Mouse (Mus musculus) left cerebral cortex, postnatal 10 days (tissue): ENCODE measurements around the gene Ogfod1. TPM values are rescaled to one million over a fixed set of nuclear protein-coding genes. Genes with fewer than 3 reads are reported as not detected.

Experiments
- DNase-seq, 2 experiments: peaks; one replicate each; pipeline ENCODE4 v3.0.0; 2021 to 2022; ENCODE audit warnings: low spot score in 2 of 2, mixed read lengths in 1 of 2; ENCODE audit errors: extremely low spot score in 1 of 2
- intact Hi-C: fragments of 180-260 bp; cut with DNase I; formaldehyde crosslinking; loops from one replicate; pipeline ENCODE4 v1.15.1; 2025
- total RNA-seq, 2 experiments: library from RNA; stranded (reverse); gene quantifications; 2 replicates each; pipeline ENCODE4 v1.2.3; 2021

The Ogfod1 gene
- total RNA-seq, 2 experiments from 2014 or later, result 36.7 to 38.1 TPM

DNA sequence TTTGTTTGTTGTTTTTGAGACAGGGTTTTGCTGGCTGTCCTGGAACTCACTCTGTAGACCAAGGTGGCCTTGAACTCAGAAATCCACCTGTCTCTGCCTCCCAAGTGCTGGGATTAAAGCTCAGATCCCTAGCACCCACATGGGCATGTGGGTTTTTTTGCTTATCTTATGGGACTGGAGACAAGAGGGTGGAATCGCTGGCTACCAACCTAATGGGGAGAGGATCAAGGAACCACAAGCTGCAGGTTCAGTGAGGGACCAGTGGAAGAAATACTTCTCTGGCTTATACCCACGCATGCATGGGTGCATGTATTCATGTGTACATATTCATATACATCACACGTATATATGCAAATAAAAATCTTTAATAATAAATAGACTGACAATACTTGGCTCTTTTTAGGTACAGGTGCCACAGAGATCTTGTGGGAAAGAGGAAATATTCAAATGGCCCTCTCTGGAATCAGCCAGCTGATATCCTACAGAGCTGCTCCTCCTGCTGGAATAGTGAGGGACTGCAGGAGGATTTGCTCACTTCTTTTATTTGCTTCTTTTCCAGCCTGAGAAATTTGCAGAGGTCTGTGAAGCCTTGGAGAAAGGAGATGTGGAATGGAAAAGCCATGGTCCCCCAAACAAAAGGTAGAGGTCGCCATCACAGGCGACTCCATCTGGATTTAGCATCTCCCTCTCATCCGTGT is 20.3 kb downstream of the Ogfod1 start:
- DNase-seq, result peak; percentile 36 to 57
- intact Hi-C loops, result no loop called here

DNA sequence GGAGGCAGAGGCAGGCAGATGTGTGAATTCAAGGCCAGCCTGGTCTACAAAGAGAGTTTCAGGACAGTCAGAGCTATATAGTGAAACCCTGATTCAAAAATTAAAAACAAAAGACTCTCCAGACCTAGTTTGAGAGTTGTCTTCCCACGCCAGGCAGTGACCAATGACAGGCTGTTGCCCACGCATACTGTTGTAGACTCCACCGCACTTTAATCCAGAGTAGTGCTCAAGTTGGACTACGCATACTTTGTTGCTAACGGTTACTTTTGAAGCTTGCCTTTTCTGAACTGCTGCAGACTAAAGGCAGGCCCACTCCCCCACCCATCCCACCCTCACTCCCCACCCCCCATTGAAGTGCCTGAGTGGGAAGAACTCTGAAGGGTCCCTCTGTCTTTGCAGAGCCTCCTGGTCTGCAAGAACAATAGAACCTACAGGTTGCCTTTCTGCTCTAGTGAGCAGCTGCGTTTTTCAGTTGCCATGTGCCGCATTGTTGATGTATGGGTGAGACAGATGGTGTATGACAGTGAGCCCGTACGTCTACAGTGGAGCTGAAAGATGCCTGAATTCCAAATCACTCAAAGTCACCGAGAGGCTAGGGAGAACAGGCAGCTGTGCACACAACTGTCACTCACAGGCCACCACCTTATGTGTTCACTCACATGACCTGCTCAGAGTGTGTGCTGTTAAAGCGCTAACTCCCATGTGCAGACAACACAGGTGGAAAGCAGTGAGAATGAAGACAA is 29.3 kb downstream of the Ogfod1 start:
- no peak for DNase-seq
- intact Hi-C loops, result no loop called here

DNA sequence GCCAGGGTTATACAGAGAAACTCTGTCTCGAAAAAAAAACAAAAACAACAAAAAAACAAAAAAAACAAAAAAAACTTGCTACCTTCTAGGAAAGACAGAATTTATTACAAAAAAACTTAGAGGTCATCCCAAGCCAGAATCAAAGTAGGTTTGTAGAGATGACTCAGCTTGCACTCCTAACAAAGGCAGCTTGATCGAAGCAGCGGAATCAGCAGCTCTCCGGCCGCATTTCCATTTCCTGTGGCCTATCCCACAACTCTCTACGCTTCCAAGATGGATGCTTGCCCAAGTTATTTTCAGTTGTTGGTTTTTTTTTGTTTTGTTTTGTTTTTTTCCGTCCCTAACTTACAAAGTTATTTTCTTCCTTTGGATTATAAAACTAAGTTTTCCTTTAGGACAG is 31.8 kb downstream of the Ogfod1 start:
- intact Hi-C loops, result no loop called here

DNA sequence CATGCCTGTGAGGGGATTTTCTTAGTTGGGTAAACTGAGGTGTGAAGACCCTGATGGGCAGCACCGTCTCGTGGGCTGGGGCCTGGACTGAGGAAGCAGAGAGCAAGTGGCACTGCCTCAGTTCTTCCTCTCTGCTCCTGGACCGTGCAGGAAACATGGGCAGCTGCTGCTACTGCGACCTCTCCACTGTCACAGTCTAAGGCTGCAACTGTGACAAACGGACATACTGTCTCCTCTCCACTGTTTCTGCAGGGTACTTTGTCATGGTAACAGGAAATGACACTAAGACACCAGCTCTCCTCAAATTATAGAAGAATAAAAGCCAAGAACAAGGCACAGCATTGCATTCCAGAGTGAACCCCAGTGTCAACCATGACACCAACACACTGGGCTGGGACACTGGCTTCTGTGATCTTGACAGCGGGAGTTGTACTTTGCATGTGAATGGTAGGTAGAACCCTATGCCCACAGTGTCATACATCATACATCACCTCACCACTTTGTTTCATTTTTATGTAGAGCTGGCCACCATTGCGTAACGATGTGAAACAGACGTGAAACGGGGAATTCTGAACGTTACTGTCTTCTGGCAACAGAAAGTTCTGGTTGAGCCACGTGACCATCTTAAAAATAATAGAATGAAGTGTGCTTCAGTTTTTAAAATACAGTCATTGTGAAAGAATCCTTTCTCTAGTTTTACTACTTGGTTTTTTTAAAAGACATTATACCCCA is 39.6 kb downstream of the Ogfod1 start:
- intact Hi-C loops, result no loop called here
- DNase-seq, result no peak

More for the DNA sequence above, 31.8 kb downstream of the Ogfod1 start:
- DNase-seq, result no peak

DNA sequence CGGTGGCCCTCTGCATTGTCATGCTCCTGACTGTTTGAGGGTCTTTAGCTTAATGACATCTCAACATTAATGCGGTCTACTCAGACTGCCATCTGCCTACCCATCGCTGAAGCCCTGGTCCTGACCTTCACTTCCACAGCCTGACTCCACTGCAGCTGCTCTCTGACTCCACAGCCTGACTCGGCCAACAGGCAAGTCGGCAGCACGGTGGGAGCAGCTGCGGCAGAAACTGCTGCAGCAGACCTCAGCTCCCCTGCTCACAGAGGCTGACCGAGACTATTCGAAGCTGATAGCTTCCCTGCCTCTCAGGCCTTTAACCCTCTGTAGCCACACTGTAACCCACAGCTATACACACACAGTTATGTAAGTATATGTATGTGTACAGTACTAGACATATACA is 51.0 kb downstream of the Ogfod1 start:
- DNase-seq, result no peak
- intact Hi-C loops, result no loop called here

DNA sequence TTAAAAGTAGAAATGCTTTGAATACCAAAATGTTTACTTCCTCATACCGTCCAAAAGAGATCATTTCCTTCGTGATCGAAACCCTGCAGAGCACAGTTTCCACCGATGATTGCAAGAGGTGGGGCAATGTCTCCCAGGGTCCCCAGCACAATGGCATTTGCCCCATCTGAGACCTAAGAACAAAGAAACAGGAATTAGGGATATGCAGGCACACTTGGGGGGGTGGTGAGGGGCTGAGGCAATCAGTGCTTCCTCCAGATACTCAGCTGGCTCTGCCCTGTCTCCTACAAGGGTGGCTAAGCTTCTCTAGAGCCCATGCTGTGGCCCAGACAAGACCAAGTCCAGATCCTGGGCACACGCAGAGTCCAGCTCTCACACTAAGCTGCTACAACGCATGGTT is 52.7 kb downstream of the Ogfod1 start:
- intact Hi-C loops, result no loop called here
- DNase-seq, result no peak

DNA sequence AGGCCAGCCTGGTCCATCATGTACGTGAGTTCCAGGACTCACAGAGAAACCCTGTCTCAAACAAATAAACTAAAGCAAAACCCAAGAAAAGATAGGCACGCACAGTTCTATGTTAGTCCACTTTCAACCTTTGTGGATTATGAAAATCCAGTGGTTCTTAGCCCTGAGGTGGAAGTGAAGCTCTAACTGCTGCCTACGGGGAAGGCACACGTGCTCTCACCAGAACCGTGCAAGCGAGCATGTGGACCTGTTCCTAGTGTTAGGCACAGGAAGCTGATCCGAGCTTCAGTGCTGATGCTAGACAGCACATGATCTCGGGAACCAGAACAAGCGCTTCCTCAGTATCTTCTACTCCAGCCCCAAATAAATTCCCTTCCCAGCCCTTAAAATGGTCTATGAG is 55.9 kb downstream of the Ogfod1 start:
- intact Hi-C loops, result no loop called here
- no peak for DNase-seq

DNA sequence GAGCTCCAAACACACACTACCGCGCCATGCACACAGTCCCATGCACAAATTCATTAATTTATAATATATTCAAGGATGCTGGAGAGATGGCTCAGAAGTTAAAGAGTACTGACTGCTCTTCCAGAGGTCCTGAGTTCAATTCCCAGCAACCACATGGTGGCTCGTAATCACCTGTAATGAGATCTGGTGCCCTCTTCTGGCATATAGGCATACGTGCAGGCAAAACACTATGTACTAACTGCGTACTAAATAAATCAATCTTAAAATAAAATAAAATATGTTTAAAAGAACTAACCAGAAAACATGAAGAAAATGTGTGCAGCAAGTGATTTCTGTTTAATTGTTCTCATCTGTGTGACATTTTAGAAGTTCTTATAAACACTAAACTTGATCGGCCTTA is 57.3 kb downstream of the Ogfod1 start:
- DNase-seq, result no peak
- intact Hi-C loops, result no loop called here

DNA sequence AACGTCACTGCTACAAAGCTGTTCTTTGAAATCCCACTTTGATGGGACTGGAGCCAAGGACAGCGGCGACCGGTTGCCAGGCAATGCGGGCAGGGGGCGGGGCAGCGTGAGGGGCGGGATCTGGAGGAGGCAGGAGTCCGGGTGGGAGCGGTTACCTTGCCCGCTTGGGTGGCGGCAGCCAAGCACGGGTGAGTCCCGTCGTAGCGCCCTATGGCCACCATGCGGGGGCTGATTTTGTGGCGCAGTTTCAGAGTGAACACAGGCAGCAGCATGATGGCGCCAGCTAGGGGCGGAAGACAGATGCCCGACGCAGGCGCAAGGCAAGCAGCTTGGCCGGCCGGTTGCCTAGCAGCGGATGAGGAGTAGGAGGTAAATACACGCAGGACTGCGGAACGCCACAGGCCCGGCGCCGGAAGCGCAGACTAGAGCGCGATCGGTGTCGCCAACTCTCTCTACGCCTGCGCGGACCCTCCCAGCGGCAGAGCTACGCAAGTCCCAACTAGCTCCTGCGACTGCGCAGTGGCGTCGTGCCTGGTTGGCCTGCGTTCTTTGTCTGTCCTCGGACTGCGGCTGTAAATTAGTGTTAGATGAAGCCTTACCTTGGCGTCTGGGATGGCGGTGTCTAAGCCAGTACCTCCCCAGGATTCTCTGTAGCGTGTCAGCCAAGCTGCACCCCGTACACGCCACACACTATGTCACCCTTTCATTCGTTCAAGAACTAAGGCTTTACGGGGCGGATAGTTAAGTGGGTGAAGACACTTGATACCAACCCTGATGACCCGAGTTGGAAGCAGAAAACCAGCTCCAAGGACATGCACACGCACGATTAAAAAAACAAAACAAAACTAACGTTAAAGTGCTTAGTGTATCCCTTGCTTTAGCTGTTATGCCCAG is 61.3 kb downstream of the Ogfod1 start, which contains the start of gene Bbs2:
Bbs2 (minus strand) TSS at position 848 of the 894 bp plus-strand sequence.
- intact Hi-C loops, result no loop called here
- DNase-seq, result peak; percentile 99 to 100

DNA sequence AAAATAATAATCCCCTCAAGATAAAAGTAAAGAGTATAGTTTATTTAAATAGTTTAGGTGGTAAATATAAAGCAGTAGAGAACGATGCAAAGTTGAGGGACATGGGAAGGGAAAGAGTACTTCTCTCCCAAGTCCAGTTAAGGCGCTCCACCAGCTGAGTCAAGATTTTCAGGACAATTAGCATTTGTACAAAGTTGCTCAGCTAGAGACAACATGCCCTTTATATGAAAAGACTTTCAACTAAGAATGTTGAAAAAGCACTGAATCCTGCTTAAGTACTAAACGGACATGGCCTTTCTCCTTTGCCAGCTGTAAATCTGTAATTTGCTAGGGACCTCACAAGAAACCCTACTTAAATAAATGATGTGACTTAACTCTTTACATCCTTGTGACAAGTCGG is 62.0 kb downstream of the Ogfod1 start:
- no peak for DNase-seq
- intact Hi-C loops, result no loop called here

DNA sequence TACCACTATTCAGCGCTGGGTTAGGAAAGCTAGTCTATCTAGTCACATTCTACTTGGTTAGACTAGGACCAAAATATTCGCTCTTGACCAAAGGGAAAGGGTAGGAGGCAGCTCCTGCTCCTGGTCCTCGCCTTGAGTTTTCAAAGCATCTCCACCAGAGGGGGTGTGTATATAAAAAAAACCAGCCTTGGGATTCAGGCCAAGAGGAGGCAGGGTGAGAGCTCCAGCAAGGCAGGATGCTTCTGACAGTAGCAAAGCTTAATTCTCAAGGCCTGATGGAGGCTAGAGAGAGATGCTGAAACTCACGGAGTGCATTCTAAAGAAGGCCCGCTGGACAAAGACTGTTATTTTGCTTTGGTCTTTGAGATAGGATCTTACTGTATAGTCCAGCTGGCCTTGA is 67.1 kb downstream of the Ogfod1 start:
- intact Hi-C loops, result loop anchor here (5.0 kb wide), 1 partner anchor 48 kb away; the partner anchor contains the start of gene Mt3
- peak; percentile 47 to 52 for DNase-seq

DNA sequence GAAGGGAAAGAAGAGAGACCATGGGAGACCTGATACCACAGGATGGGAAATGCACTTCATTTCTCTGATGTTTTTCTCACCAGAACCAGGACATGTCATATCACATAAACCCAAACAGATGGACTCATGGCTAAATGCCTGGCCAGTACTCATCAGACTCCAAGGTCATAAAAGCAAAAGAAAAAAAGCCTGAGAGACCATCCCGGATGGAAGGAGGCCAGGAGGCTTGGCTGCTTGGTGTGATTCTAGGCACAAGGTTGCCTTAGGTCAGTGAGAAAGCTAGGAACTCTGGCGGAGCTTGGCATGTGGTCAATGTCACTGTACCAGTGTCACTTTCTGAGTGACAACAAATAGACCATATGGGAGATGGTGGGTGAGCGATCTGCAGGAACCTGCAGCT is 70.9 kb downstream of the Ogfod1 start:
- DNase-seq, result no peak
- intact Hi-C loops, result no loop called here

DNA sequence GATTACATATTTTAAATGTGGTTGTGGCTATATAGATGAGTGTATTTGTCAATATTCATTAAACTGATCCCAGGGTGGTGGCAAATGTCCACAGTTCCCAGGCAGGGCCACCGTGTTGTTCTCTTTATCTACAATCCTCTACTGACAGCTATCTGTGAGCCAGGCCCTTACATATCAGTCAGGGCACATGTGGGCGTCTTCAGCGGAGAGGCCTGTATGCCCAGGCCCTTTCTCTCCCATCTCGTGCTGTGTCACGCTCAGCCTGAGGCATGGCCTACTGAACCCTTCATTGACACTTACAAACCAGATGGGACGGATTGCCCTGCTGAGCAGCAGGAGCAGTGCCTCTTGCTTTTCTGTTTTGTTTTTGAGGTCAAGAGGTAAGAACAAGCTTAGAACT is 72.4 kb downstream of the Ogfod1 start:
- intact Hi-C loops, result no loop called here
- no peak for DNase-seq

DNA sequence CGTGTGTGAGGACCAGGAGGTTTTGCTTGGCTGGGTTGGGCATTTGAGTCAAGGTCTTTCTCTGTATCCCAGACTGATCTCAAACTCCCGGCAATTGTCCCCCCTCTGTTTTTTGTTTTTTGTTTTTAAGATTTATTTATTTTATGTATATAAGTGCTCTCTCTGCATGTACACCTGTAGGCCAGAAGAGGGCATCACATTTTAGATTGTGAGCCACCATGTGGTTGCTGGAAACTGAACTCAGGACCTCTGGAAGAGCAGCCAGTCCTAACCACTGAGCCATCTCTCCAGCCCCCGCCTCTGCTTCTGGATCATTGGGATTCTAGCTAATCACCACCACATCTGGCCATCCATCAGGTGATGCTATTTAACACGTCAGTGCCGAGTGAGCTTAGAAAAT is 72.8 kb downstream of the Ogfod1 start:
- no peak for DNase-seq
- intact Hi-C loops, result no loop called here

DNA sequence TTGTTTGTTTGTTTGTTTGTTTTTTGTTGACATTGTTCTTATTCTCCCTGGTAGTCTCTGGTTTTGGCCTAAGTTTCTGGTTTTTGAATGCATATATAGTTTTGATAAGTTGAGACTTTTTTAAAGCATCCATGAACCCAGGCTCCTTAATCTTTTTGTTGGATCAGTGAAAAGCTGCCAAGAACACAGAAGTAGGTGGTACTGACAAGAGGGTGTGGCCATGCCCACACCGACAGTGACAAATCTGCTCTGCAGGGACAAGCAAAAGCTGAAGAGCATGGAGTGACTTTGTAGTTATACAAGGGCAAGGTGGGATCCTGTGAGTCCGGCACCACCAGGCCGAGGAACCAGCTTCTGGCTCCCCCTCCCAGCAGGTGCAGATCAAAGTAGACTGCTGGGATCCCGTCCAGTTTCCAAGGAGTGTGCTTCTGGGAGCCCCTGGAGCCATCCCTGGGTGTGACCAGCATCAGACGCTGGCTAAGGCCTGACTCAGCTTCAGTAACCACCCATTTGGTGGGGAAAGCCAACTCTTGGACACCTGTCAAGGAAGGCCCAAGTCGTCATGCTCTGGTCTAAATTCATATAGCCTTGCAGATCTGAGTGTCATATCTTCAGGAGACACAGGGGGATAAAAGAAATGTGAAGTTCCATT is 73.7 kb downstream of the Ogfod1 start:
- DNase-seq, result no peak
- intact Hi-C loops, result no loop called here

DNA sequence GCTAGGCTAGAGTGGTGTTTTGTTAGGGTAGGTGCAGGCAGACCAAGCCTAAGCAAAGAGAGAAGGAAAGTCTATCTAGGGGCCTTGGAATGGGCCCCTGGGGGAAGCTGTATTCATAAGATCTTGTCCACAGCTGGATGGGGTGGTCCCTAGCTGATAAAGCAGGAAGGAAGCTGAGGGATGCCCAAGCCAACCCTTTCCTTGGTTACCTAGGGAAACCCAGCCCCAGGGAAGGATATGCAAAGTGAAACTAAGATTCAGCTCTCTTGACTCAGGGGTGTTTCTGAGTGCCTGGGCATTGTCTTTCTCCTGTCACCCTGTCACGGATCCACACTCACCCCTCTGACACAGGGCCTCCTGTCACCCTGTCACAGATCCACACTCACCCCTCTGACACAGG is 76.4 kb downstream of the Ogfod1 start:
- intact Hi-C loops, result no loop called here
- DNase-seq, result no peak

DNA sequence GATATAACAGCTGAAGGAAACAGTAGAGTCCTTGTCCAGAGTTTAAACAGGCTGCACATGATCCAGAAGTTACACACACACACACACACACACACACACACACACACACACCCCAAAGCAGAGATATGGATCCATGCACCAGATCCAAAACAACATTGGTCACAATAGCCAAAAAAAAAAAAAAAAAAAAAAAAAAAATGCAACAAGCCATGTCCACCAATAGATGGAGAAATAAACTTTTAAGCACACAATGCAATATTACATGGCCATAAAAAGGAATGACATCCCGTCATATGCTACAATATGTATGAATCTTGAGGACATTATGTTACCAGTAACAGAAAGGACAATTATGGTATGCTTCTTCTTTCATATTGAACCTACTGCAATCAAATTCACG is 77.0 kb downstream of the Ogfod1 start:
- no peak for DNase-seq
- intact Hi-C loops, result no loop called here
